Mouse (Mus musculus): ENCODE data around the gene Arfip1. TPM values are rescaled to one million over a fixed set of nuclear protein-coding genes. Genes with fewer than 3 reads are reported as not detected.

Arfip1 gene
- total RNA-seq, 2 experiments from 2014 or later, result 13.7 TPM

- no peak for ATAC-seq (replicated peaks; ENCODE audit: low FRiP score, low TSS enrichment, poor library complexity, severe bottlenecking)
Observed at GRCm38 (mm10) chr3:84502101-84502500, 80.3 kb downstream of the Arfip1 start.

- ATAC-seq (replicated peaks; ENCODE audit: low FRiP score, low TSS enrichment, poor library complexity, severe bottlenecking), result no peak
Observed at GRCm38 (mm10) chr3:84500491-84500890, 81.9 kb downstream of the Arfip1 start.

DNA sequence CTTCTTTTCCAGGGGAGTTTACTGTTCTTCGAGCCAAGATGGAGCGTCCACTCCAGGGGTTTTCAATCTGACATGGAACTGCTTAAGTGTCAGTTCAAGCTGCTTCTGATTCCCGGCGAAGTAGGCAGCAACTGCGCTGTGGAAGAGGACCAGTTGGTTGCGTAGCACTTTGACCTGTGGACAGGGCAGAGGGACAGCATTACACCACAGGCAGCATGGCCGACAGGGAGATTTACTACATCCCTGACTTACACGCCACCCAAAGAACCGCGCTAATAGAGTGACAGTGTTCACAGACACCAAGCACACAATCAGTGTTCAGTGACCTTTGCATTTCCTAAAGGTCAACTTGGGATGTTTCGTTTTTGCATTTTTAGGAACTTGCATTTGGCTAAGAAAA, 84.7 kb downstream of the Arfip1 start:
- no peak for ATAC-seq (replicated peaks; ENCODE audit: low FRiP score, low TSS enrichment, poor library complexity, severe bottlenecking)

DNA sequence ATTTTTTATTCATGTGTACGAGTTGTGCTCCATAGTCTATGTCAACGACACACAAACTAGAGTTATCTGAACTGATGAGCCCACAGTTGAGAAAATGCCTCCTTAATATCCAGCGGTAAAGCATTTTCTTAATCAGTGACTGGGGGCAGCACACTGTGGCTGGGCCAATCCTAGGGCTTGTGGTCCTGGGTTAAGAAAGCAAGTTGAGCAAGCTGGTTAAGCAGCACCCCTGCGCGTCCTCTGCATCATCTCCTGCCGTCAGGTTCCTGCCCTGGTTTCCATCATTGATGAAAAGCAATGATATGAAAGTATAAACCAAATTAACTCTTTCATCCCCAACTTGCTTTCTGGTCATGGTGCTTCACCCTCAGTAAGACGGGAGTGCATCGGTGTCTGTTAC, 89.8 kb downstream of the Arfip1 start:
- ATAC-seq (replicated peaks; ENCODE audit: low FRiP score, low TSS enrichment, poor library complexity, severe bottlenecking), result no peak

DNA sequence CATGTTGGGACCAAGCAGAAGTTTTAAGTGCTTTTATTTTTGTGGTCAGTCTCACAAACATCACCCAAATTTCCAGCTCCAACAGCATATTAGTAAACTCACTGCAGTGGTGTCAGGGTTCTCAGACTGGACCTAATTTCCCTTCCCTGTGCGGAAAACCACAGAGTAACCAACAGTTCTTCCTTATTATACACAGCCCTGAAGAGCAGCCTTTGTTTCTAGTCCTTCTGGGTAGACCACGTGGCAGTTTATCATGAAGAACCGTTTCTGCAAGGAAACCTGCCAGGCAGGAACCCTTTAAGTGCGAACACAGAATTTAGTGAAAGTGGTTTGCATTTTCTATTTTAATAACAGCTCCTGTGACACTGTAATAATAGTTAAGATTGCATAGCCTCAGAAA, 90.3 kb downstream of the Arfip1 start:
- no peak for ATAC-seq (replicated peaks; ENCODE audit: low FRiP score, low TSS enrichment, poor library complexity, severe bottlenecking)

DNA sequence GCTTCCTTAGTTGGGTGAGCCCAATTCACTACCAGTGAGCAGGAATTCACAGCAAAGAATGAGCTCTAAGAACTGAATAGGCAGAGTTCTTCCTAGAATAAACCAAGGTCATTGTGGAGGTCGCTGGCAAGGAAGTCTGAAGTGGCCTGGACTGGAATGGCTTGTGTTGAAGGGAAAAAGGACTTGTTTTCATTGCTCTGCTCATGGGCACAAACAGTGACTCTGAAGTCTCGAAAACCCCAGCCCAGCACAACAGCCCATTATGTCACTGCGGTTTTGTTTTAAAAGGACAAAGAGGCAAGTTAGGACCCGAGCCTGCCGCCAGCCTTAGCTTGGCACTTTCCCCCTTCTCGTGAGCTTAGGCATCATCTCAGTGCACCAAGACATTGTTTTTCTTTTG, 93.7 kb downstream of the Arfip1 start:
- ATAC-seq (replicated peaks; ENCODE audit: low FRiP score, low TSS enrichment, poor library complexity, severe bottlenecking), result no peak

- ATAC-seq (replicated peaks; ENCODE audit: low FRiP score, low TSS enrichment, poor library complexity, severe bottlenecking), result no peak
Observed at GRCm38 (mm10) chr3:84484891-84485290, 97.5 kb downstream of the Arfip1 start.

- ATAC-seq (replicated peaks; ENCODE audit: low FRiP score, low TSS enrichment, poor library complexity, severe bottlenecking), result no peak
Observed at GRCm38 (mm10) chr3:84484333-84484732, 98.1 kb downstream of the Arfip1 start.

DNA sequence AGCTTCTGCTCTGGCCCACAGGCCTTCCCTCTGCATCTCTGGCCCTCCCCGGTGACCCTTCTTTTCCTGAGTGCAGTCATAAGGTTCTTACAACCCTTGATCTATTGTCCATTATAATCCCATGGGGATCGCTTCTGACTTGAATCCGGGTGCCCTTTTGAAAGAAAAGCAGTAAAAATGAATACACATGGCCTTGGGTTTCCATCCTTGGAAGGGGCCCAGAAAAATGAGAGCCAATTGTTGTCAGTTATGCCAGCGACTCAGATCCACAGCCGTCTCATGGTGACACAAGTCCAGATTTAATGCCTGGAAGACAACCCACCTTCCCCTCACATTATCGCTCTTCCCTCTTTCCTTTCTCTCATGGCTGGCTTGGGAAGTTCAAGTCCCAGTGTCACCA, 100.3 kb downstream of the Arfip1 start:
- ATAC-seq (replicated peaks; ENCODE audit: low FRiP score, low TSS enrichment, poor library complexity, severe bottlenecking), result no peak

DNA sequence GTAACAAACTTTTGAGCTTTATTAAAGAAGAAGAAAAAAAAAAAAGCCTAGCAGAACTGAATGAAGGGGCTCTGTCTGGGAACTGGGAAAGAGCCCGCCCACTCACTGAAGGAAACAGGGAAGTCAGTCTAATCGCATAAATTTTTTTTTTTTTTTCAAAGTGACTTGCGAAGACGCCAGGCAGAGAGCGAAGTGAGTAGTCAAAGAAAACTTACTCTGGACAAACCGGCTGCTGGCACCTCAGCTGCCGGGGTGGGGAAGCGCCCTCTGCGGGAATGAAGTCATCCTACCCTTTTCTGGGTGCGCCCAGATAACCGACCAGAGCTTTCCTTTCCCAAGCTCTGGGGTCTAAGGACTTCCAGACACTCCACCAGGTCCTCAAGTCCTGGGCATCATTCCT, 101.3 kb downstream of the Arfip1 start:
- ATAC-seq (replicated peaks; ENCODE audit: low FRiP score, low TSS enrichment, poor library complexity, severe bottlenecking), result no peak

GRCm38 (mm10) chr3:84480006-84480897, 102.2 kb downstream of the Arfip1 start, which contains the start of gene Fhdc1:
Gene Fhdc1 (minus strand): TSS chr3:84480429.
- peak; percentile 54 for ATAC-seq (replicated peaks; ENCODE audit: low FRiP score, low TSS enrichment, poor library complexity, severe bottlenecking)

DNA sequence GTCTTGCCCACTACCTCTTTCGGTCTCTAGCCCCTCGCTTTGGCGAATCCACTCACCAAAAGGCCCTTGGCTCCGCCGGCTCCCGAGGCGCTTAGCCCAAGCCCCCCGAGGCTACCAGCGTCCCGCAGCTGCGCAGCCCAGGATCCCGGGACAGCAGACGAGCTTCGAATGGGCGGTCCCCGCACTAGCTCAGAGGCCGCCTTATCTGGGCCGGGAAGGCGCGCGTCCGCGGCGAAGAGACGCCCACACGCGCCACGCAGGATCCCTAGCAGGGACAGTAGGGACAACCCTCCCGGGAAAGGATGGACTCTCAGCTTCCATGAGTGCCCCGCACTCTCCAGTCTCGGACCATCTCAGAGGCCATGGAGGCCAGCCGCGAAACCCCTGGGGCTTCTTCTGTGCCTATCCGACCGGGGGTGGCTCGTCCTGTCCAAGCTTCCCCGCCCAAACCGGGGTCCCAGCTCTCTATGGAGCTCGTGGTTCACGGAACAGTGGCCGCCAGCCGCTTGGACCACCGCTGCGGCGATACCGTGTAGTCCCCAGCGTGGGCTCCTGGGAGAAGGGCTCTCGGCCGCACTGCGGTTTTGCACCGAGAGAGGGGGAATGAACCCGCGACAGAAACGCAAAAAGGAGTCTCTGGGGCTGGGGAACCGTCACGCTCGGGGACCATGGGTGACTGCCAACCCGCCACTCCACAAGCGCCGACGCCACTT, 103.0 kb downstream of the Arfip1 start:
- ATAC-seq (replicated peaks; ENCODE audit: low FRiP score, low TSS enrichment, poor library complexity, severe bottlenecking), result peak; percentile 75

GRCm38 (mm10) chr3:84478896-84479292, 103.5 kb downstream of the Arfip1 start:
- no peak for ATAC-seq (replicated peaks; ENCODE audit: low FRiP score, low TSS enrichment, poor library complexity, severe bottlenecking)

DNA sequence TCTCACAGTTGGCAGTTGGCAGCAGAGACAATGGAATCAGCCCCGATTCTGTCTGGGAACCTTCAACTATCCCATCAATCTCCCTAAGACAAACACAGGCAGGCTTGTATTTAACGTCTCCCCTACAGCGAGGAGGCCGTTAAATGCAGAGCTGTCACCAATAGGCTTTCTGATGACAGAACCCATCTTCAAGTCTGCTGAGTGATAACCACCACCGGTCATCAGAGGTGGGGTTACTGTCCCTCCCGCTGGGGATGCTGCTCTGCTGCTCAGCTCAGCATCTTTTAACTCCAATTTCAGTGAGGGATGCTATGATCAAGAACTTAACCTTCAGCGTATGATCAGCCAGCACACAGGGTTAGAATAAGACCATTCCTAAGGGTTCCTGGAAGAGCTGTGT, 104.2 kb downstream of the Arfip1 start:
- ATAC-seq (replicated peaks; ENCODE audit: low FRiP score, low TSS enrichment, poor library complexity, severe bottlenecking), result no peak

DNA sequence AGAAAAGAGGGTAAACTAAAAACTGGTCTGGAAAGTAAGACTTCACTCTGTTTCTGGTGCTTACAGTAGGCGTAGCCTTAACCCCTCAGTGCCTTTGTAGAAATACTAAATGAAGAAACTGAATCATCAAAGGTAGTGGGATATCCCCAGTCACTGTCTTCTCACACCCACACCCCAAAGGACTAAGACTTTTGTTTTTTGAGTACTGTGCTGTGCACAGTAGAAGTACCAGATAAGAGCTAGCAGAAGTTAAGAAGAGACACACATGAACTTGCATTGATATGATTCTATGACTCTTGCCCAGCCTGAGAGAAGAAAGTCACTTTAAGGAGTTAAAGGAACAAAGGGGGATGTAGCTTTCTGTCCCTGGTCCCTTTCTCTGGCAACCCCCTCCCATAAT, 104.9 kb downstream of the Arfip1 start:
- ATAC-seq (replicated peaks; ENCODE audit: low FRiP score, low TSS enrichment, poor library complexity, severe bottlenecking), result 0 out of 2 replicates have a peak, but pooled peaks have one; percentile 25

DNA sequence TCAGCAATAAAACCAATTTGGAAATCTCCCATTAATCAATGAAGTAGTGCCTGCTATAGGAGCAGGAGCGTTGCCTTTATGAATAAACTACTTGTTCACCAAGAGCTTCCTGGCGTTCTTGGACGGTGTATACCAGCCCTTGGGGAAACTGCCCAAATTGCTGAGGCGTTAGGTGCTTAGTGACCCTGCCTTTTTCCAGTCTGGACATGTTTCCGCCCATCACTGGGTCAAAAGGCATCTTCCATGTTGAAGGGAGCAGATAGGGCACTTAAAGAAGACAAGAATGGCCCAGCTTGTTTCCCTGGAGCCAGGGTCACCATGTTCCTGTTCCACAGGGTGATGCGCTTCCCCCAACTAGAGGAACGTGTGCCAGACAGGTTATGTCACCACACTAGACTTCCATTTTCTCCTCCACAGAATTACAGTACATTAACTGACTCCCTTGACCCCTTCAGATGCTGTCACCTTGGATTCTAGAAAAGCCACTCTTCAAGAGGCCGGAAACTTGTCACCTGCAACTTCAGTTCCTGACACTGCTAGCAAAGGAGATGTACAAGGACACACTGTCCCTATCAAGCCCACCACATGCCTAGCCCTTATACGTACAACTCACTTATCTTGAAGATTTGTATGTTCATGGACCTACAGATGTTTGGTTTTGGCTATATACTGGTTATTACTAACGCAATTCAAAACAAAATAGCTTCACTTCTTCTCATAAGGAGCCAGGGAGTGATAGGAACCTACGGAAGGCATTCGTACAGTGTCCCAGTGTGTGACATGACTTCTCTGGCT, 107.2 kb downstream of the Arfip1 start:
- ATAC-seq (replicated peaks; ENCODE audit: low FRiP score, low TSS enrichment, poor library complexity, severe bottlenecking), result no peak

DNA sequence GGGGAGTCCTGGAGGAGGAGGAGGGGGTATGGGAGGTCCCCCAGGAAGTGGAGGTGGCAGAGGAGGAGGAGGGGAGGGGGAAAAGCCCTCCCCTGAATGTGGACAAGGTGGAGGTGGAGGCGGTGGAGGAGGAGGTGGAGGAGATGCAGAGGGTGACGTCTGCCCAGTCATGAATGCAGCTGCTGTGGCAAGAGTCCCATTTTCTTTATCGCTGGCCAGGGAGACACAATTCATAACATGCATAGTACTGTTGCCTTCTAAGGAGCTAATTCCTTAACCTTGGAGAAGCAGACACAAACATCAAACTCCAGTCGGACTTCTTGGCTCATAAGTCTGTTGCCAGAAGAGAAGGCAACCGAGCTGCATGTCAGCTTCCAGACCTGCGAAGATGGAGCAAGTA, 108.0 kb downstream of the Arfip1 start:
- no peak for ATAC-seq (replicated peaks; ENCODE audit: low FRiP score, low TSS enrichment, poor library complexity, severe bottlenecking)

DNA sequence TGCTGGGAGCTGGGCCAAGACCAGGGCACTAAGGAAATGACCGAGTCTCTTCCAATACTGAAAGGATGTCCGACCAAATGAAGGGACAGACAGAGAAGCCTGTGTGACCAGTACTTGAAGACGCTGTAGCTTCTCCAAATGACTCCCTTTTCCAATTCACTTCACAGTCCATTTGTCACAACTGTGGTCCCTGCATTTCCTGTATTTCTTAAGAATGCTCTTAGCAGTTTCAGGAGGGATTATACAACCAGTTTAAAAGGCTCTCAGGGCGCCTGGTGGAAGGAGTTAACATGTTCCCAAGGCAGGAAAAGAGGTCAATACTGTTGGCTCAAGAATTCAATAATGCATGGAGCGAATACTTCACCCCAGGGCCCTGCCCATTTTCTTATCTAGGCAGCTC, 109.5 kb downstream of the Arfip1 start:
- no peak for ATAC-seq (replicated peaks; ENCODE audit: low FRiP score, low TSS enrichment, poor library complexity, severe bottlenecking)

DNA sequence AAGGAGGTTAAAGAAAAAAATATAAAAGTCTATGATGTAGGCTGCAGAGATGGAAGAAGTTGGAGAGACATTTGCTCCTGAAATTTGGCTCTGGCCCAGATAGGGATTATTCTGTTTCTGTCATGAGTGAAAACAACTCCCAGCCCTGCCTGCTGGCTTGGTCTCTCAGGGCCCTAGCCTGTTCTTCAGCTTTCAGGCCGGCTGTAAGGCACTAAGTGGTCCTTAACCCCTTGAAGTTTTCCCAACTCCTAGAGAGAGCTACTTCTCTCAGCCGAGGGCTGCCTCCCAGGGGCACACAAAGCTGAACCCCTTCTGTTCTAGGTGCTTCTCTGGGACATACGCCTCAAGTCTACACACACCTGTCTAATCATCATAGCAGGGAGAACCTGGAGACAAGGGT, 109.9 kb downstream of the Arfip1 start:
- ATAC-seq (replicated peaks; ENCODE audit: low FRiP score, low TSS enrichment, poor library complexity, severe bottlenecking), result no peak

- ATAC-seq (replicated peaks; ENCODE audit: low FRiP score, low TSS enrichment, poor library complexity, severe bottlenecking), result peak; percentile 79
Observed at GRCm38 (mm10) chr3:84471146-84471545, 111.3 kb downstream of the Arfip1 start.
